Mouse (Mus musculus) 3134 (cell line): ENCODE results near the gene Btnl9.
"Not testable (repeated sequence)": the region's sequence is repeated elsewhere in the genome, so short reads cannot be mapped to it uniquely, and the experiment has no call there.

ENCODE experiments used
- DNase-seq: peaks from one replicate; pipeline ENCODE4 v3.0.0-alpha.2; 2011; ENCODE audit warnings: low spot score; ENCODE audit not compliant: insufficient read length; ENCODE audit errors: extremely low read depth

The Btnl9 gene

GRCm38 (mm10) chr11:49183172-49183571 is 3.8 kb downstream of the Btnl9 start:
- no peak for DNase-seq

DNA sequence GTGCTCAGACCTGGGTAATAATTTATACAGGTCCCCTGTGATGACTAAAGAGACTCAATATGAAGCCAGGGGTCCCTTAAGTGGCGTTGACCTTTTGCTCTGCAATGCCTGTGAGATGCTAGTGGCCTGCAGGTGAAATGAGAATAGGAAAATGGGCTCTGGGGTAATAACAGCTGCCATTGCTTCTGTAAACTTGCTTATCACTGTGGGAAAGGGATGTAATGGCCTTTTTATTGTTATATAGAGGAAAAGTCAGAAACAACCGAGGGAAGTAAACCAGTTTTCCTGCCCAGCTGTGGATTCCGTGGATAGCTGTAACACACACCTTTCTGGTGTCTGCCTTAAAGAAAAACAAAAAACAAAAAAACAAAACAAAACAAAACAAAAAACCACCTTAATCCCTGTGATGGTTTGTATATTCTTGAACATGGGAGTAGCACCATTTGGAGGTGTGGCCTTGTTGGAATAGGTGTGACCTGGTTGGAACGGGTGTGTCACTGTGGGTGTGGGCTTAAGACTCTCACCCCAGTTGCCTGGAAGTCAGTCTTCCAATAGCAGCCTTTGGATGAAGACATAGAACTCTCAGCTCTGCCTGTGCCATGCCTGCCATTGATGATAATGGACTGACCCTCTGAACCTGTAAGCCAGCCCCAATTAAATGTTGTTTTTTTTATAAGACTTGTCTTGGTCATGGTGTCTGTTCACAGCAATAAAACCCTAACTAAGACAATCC is 10.7 kb downstream of the Btnl9 start:
- not testable (repeated sequence) for DNase-seq

DNA sequence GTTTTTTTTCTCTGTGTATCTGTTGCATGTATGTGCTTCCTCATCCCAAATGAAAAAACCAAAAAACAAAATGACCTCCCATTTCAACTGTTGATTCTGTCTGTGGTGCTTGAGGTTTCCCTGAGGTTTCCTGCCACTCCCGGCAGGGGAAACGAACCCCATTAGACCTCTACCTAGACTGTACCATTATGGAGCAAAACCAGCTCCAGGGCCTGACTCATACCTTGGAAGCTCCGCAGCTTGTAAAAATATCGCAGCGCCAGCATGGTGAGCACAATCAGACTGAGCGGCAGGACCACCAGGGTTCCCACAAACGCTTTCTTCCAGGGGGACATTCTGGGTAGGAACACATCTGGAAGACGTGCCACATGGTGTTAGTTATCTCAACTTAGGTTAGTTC is 11.6 kb downstream of the Btnl9 start:
- DNase-seq: no peak

DNA sequence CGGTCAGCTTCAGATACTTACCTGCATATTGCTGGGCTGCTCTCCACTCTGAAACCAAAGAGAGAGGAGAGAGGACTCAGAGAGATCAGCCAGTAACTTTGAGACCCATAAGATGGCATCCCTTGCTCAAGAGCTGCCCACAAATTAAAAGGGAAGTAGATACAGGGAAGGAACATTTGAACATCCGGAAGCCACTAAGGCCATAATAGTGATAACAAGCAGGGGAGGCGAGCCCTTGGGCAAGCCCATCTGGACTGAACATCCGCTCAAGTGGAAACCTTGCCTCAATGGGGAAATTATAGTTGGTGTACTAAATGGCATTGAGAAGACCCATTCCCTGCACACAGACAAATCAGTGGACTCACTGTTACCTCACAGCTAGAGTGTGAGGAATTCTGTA is 16.4 kb downstream of the Btnl9 start:
- DNase-seq: no peak

- no peak for DNase-seq
Observed at GRCm38 (mm10) chr11:49168839-49169611, 17.9 kb downstream of the Btnl9 start.

- DNase-seq: no peak
Observed at GRCm38 (mm10) chr11:49156821-49157814, 29.8 kb downstream of the Btnl9 start.

DNA sequence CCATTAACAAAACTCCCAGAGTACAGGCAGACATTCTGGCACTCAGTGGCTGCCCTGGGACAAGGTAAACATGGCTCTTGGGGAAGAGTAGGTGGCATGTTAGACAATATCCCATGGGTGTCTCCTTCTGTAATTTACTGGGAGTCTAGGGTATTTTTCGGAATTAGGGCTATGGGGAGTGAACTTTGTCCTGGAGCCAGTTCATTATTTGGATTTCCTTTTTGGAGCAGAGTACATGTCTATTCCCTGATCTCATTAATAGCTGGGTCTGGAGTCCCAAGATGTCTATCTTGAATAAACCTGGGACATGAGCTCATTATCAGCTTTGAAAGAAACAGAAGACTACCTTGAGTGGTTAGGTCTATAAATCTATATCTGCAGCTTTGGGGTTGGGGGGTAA is 32.9 kb downstream of the Btnl9 start, which contains the start of gene Olfr1394:
TSS of gene Olfr1394 (plus strand) at position 301 of the 400 bp plus-strand sequence.
- DNase-seq: no peak

DNA sequence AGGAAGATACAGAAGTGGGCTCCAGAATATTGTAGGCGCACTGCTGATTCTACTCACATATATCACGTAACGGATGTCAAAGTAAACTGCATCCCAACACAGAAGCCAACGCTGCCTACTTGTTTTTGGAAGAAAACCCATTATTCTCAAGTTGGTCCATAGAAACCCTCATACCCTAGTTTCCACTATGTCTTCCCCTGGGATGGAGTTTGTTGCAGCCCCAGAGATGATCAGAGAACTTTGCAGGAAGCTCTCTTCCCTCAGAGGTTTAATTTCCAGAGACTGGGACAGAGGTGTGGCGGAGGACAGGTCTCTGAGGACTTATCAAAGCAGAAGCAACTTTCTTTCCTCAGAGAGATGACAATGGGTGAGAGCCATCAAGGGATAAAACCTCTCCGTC is 45.0 kb downstream of the Btnl9 start, which contains the start of gene Olfr1395:
TSS of gene Olfr1395 (plus strand) at position 301 of the 400 bp plus-strand sequence.
- no peak for DNase-seq

DNA sequence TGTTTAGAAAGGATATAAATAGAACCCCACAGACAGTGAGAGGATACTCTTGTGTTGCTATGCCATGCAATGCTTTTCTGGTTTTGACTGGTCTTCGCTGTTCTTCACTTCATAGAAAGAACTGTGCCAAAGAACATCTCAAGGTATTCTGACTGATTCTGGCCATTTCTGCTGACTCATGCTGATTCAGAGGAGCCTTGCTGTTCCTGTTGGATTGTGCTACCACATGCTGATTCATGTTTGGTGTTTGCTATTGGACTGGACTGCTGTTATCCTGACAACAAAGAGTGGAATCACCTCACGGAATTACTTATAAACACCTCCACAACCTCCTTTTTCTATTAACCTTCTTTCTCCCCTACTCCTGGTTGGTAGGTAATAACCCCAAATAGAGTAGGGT is 62.8 kb downstream of the Btnl9 start:
- DNase-seq: no peak

DNA sequence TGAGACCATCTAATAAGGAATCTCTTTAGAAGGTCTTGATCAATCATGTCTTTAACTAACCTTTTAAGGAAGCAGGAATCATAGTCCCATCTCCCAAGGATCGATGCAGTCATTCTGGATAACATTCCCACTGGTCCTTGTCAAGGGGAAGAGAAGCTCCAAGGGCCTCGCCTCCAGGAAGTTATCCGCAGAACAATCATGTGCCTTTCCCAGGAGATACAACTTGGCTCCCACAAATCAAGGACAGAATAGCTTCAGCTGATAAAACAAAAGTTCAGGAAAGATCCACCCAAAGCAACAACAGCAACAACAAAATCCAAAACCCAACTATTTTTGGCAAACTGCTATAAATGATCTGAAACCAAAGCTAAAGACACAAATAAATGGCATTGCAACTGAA is 67.3 kb downstream of the Btnl9 start:
- no peak for DNase-seq
